Mouse (Mus musculus) splenic B cell, adult 2 months (primary cell): Measurements from ENCODE around the gene Stip1.
"Not testable (repeated sequence)": the region's sequence is repeated elsewhere in the genome, so short reads cannot be mapped to it uniquely, and the experiment has no call there.

Experiments used
- DNase-seq: peaks from one replicate; pipeline ENCODE4 v3.0.0-alpha.2; 2011; ENCODE audit warnings: low read depth, low spot score
- H3K27me3 ChIP-seq: 2 replicates; pipeline ENCODE4 v1.6.1; 2012; ENCODE audit warnings: mild to moderate bottlenecking, low read length, moderate library complexity, mixed read lengths; ENCODE audit not compliant: control insufficient read depth, poor library complexity, insufficient read depth, severe bottlenecking
- H3K36me3 ChIP-seq: 2 replicates; pipeline ENCODE4 v1.6.1; 2012; ENCODE audit warnings: mild to moderate bottlenecking, low read length, moderate library complexity, mixed read lengths; ENCODE audit not compliant: control insufficient read depth, poor library complexity, insufficient read depth, severe bottlenecking

The Stip1 gene

GRCm38 (mm10) chr19:7054772-7055171 is 15.0 kb upstream of the Stip1 start:
- Histone ChIP-seq H3K27me3 (no peaks in the 10 kb centered on the region), H3K36me3 (no peaks in the 10 kb centered on the region)
- no peak for DNase-seq

GRCm38 (mm10) chr19:7053382-7053781 is 13.6 kb upstream of the Stip1 start:
- DNase-seq, H3K27me3 ChIP-seq, H3K36me3 ChIP-seq: not testable (repeated sequence)

DNA sequence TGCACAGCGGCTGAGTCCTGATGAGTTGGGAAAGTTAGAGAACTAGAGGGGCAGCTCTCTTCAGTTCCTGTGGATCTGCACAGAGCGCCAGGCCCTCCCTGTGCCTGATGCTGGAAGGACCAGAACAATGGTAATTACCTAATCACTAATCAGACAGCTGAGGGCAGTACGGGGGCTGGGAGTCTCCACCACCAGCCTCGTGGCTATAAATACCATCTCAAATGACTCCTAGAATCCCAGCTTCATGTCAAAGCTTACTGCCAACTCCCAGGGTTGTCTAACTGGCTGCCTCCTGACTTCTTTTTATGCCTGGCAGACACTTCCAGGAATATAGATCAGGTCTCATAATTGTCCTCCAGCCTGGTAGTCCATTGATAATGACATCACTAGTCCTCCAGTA is 4.9 kb upstream of the Stip1 start:
- DNase-seq = no peak
- no peaks in the 10 kb centered on the region for H3K36me3 ChIP-seq

GRCm38 (mm10) chr19:7044279-7044678 is 4.5 kb upstream of the Stip1 start:
- DNase-seq = no peak
- no peaks in the 10 kb centered on the region for H3K27me3 ChIP-seq
- no peaks in the 10 kb centered on the region for H3K36me3 ChIP-seq

More for the DNA sequence above, 4.9 kb upstream of the Stip1 start:
- H3K27me3 ChIP-seq = no peaks in the 10 kb centered on the region

GRCm38 (mm10) chr19:7041171-7041570 is 1.4 kb upstream of the Stip1 start:
- no peak for DNase-seq
- H3K36me3 ChIP-seq = no peaks in the 10 kb centered on the region
- H3K27me3 ChIP-seq = no peaks in the 10 kb centered on the region

GRCm38 (mm10) chr19:7040637-7041130 is 917 bp upstream of the Stip1 start:
- no peaks in the 10 kb centered on the region for H3K36me3 ChIP-seq
- DNase-seq = no peak
- H3K27me3 ChIP-seq = no peaks in the 10 kb centered on the region

DNA sequence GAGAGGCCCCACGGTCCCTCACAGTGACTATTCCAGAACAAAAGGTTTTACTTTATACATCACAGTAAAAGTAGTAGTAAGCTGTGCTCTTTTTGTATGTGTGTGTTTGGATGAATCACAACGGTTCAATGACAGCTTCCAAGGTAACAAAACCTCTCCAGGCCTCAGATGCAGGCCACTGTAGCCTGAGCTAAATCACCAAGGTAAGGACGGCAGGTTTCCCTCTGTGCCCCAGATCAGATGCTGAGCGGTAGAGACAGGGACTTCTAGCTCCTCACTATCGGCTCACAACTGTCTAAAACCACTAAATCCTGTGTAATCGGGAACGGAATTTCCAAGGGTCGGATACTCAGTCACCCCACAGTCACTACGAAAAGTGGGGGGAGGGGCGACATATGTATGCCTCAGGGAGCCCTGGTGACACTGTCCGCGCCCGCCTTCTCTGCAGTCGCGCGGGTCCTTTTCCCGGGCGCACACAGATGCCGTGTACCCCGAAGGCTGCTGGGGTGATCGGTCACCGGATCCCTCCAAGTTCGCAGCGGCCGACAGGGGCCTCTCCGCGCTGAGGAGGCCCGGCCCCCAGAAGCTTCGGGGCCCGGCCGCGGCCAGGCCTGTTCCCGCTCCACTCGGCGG is 563 bp downstream of the Stip1 start:
- H3K36me3 ChIP-seq = peaks cover 4% of the 10 kb centered on the region; the same call in 1 of the 2 replicates
- H3K27me3 ChIP-seq = no peaks in the 10 kb centered on the region
- peak; percentile 73 for DNase-seq

GRCm38 (mm10) chr19:7034006-7034405 is 5.8 kb downstream of the Stip1 start:
- DNase-seq = no peak
- H3K27me3 ChIP-seq = no peaks in the 10 kb centered on the region
- peaks cover 19% of the 10 kb centered on the region for H3K36me3 ChIP-seq

- no peak for DNase-seq
- peaks cover 30% of the 10 kb centered on the region for H3K36me3 ChIP-seq
These were observed 10.2 kb downstream of the Stip1 start for GRCm38 (mm10) chr19:7029531-7029930.

DNA sequence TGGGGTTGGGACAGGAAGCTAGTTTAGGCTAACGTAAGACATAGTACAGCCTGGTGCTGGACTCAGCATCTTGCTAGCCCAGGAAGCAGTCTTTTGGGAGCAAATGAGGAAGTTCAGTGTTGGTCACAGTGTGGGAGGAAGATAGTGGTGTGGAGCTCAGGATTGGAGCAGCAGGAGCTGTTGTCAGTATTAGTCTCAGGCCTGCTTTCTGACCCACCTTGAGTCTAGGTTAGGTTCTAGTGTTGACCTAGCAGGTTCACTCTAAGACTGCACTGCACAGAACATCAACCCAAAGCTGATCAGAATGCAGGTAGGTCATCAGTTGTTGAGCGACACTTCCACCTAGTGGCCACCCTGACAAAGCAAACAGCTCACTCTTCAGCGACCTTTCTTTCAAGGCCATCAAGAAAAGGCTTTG is 19.5 kb downstream of the Stip1 start:
- Histone ChIP-seq H3K36me3 (peaks cover 11% of the 10 kb centered on the region), H3K27me3 (no peaks in the 10 kb centered on the region)
- DNase-seq = peak; percentile 88

More at GRCm38 (mm10) chr19:7029531-7029930, 10.2 kb downstream of the Stip1 start:
- no peaks in the 10 kb centered on the region for H3K27me3 ChIP-seq

GRCm38 (mm10) chr19:7019191-7019590 is 20.6 kb downstream of the Stip1 start, which contains the start of gene Fermt3:
Gene Fermt3, minus strand, starts transcription at chr19:7019469.
- H3K36me3 ChIP-seq = peaks cover 10% of the 10 kb centered on the region

GRCm38 (mm10) chr19:7018546-7018945 is 21.2 kb downstream of the Stip1 start:
- DNase-seq = no peak
- no peaks in the 10 kb centered on the region for H3K27me3 ChIP-seq
- peaks cover 14% of the 10 kb centered on the region for H3K36me3 ChIP-seq

More at GRCm38 (mm10) chr19:7019191-7019590, 20.6 kb downstream of the Stip1 start, which contains the start of gene Fermt3:
- no peaks in the 10 kb centered on the region for H3K27me3 ChIP-seq
- peak; percentile 79 for DNase-seq

GRCm38 (mm10) chr19:7017541-7018457 is 22.0 kb downstream of the Stip1 start:
- peak; percentile 81 for DNase-seq
- Histone ChIP-seq H3K36me3 (peaks cover 16% of the 10 kb centered on the region; the same call in 1 of the 2 replicates), H3K27me3 (no peaks in the 10 kb centered on the region)

- DNase-seq = no peak
These were observed 25.2 kb downstream of the Stip1 start for GRCm38 (mm10) chr19:7014481-7015135.

More at GRCm38 (mm10) chr19:7014481-7015135, 25.2 kb downstream of the Stip1 start:
- H3K27me3 ChIP-seq = no peaks in the 10 kb centered on the region
- H3K36me3 ChIP-seq = peaks cover 14% of the 10 kb centered on the region; the same call in 1 of the 2 replicates
